Mouse (Mus musculus) inflammation-experienced regulatory T-cells (primary cell): ENCODE results near the gene Camsap2. TPM values are rescaled to one million over a fixed set of nuclear protein-coding genes. Genes with fewer than 3 reads are reported as not detected.

ENCODE experiments used
- polyA plus RNA-seq, 2 experiments: library from polyadenylated mRNA; unstranded; fragments of 100-300 nt; shearing (Covaris generic); gene quantifications; one replicate each; pipeline ENCODE4 v1.2.1; 2017

Gene Camsap2
- 10 to 100 TPM; 10.1 to 13.8 TPM for polyA plus RNA-seq

GRCm38 (mm10) chr1:136345454-136346372 is at the start of gene Camsap2:
TSS of gene Camsap2 (minus strand) at chr1:136346104.

GRCm38 (mm10) chr1:136260635-136261238 is 85.2 kb downstream of the Camsap2 start, which contains the start of gene Gpr25:
TSS of gene Gpr25 (minus strand) at chr1:136260873.

GRCm38 (mm10) chr1:136233892-136234594 is 111.9 kb downstream of the Camsap2 start, which contains the start of gene Inava:
TSS of gene Inava (minus strand) at chr1:136234264.

Other genes with a start within 250 kb of the Camsap2 start
- gene Kif21b, start 214.7 kb downstream of the Camsap2 start, polyA plus RNA-seq, result 10 to 100 TPM; 47.8 to 52.6 TPM
- under 1 TPM in 1 of 2 experiments, not detected in 1; 0.31 TPM for gene Mroh3, start 133.3 kb downstream of the Camsap2 start, polyA plus RNA-seq
- gene Inava, start 111.8 kb downstream of the Camsap2 start, polyA plus RNA-seq, result 1 to 10 TPM in 1 of 2 experiments, under 1 TPM in 1; 0.30 to 1.3 TPM
- gene Gpr25, start 85.2 kb downstream of the Camsap2 start, polyA plus RNA-seq, result under 1 TPM in 1 of 2 experiments, not detected in 1; 0.27 TPM
- 10 to 100 TPM; 24.0 to 24.1 TPM for gene Ddx59, start 69.2 kb upstream of the Camsap2 start, polyA plus RNA-seq
- 1 to 10 TPM in 1 of 2 experiments, under 1 TPM in 1; 0.06 to 1.4 TPM for gene Kif14, start 120.2 kb upstream of the Camsap2 start, polyA plus RNA-seq